Mouse (Mus musculus) bone marrow, adult 2 months (tissue): Measurements from ENCODE around the gene Cbx1.

Experiments
- CTCF ChIP-seq: fragments of 200-500 bp; IDR thresholded peaks from 2 replicates; pipeline ENCODE4 v1.5.1; 2011; ENCODE audit warnings: low read length, control low read depth; ENCODE audit not compliant: control insufficient read depth, insufficient read depth
- POLR2A ChIP-seq: fragments of 200-500 bp; IDR thresholded peaks from 2 replicates; pipeline ENCODE4 v1.6.1; 2011; ENCODE audit warnings: low read depth, mild to moderate bottlenecking, control low read depth, low read length, borderline replicate concordance; ENCODE audit not compliant: control insufficient read depth

- TF ChIP-seq POLR2A (no peak), CTCF (no peak)
Observed at GRCm38 (mm10) chr11:96743891-96744290, 45.0 kb upstream of the Cbx1 start.
